Mouse (Mus musculus) cerebellum, adult 9-11 months (tissue): ENCODE measurements around the gene Ccdc57.

Experiments used
- DNase-seq: peaks from one replicate; pipeline ENCODE4 v3.0.0; 2022

The Ccdc57 gene

DNA sequence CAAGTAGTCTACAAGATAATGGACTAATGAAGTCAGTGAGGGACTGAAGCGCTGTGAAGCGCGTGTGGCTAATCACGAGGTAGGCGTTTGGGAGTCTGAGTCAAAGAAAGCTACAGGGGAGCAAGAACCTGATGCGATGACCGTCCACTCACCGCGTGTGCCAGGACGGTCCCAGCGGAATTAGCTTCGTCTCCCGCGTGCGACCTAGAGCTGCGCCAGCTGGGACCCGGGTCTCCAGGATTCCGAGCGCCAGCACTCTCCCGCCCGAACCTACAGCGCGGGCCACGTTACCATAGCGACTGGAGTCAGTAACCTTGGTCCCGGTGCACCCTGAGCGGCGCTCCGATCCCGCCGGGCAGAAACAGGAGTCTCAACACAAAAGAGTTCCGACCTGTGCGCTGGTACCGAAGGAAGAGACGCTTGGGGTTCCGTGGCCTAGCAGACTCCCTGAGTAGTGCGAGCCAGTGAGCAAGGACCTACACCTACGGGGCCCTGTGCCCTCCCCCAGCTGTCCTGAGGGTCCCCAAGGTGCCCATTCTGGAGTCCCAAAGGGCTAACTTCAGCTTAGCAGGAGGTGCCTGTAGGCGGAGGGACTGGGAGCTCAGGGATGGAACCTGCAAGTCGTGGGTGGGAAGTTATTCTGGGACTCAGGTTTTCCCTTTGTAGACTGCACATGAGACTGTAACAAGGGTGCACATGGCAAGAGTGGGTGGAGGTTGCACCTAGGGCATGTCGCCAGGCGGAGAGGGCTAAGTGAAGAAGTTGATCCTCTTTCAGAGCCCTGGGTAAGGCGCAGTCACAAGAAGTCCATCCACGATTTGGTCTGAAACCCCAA, at the start of gene Ccdc57:
TSS of gene Ccdc57 (minus strand) at position 309 of the 835 bp plus-strand sequence.
- peak; percentile 89 for DNase-seq

- DNase-seq, result no peak
These were observed 49.8 kb upstream of the Ccdc57 start for GRCm38 (mm10) chr11:120982459-120982858.

GRCm38 (mm10) chr11:120981661-120982060, 49.0 kb upstream of the Ccdc57 start:
- DNase-seq, result no peak

- no peak for DNase-seq
These were observed 47.9 kb upstream of the Ccdc57 start for GRCm38 (mm10) chr11:120980427-120981035.

- no peak for DNase-seq
These were observed 47.2 kb upstream of the Ccdc57 start for GRCm38 (mm10) chr11:120979711-120980426.

GRCm38 (mm10) chr11:120973318-120973717, 40.6 kb upstream of the Ccdc57 start:
- DNase-seq, result no peak

GRCm38 (mm10) chr11:120971237-120971636, 38.6 kb upstream of the Ccdc57 start:
- DNase-seq, result no peak

DNA sequence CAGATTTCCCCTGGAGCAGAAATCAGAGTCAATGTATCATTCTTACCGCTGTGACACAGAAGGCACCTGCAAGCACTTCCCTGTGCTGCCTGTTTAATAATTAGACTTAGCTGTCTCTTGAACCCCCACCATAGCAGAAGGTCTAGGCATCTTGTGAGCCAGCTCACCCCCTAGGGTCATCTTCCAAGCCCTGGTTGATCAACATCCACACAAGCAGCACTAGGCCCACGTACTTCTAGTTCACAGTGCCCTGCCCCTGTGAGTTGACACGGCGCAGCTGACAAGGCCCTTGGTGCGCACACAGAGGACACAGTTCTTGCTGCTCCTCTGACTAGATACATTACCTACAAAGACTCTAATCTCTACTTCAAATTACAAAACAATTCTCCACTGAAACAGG, 37.1 kb upstream of the Ccdc57 start:
- DNase-seq, result no peak

DNA sequence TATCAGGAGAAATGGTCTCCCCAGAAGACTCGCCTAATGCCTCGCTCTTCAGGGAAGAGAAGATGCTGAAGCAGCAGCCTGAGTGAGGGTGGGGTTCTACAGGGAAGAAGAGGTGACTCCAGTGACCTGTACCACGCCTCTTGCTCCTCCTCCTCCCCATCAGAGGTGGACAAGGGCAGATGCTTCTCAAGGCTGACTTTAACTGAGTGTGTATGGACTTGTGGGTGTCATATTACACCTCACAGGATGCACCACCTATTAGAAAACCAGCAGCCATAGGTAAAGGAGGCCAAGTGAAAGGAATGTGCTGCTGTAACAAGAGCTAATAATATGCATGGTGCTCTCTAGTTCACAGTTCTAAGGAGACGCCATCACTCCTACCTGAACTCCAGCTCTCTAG, 32.9 kb upstream of the Ccdc57 start:
- no peak for DNase-seq

GRCm38 (mm10) chr11:120964195-120965157, 31.8 kb upstream of the Ccdc57 start:
- no peak for DNase-seq

- DNase-seq, result no peak
These were observed 30.2 kb upstream of the Ccdc57 start for GRCm38 (mm10) chr11:120962909-120963308.

DNA sequence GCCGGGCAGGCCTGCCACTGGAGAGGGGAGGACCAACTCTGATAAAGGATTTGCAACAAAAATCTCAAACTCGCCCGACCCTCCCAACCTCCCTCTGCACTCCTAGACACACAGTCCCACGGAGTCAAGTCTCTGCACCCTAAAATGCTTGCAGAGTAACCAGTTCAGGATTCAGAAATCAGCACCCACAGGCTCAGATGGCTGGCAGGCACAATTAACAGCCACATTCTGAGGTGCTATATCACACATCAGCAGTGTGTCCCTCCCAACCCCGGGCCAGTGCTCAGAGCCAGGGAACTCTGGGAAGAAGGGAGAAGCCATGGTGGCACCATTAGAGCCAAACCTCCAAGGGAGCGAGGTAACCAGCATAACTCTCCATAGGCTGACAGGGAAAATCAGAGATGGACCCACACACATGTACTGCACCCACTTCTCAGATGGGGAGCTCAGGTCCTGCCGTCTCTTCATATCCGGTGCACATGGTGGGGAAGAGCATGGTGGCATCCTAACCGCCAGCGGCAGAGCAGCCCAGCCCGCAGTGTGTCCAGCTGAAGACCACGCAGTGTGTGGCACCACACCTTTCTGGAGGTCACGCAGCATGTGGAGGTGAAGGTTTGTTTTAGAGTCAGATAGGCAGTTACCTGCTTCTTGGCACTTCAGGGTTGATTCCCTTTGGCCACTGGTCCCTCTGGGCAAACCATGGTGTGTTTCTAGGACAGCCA, 29.5 kb upstream of the Ccdc57 start:
- no peak for DNase-seq

- DNase-seq, result no peak
These were observed 28.9 kb upstream of the Ccdc57 start for GRCm38 (mm10) chr11:120961594-120961993.

GRCm38 (mm10) chr11:120960248-120960647, 27.6 kb upstream of the Ccdc57 start:
- no peak for DNase-seq

GRCm38 (mm10) chr11:120959564-120959963, 26.9 kb upstream of the Ccdc57 start:
- no peak for DNase-seq

- no peak for DNase-seq
These were observed 26.4 kb upstream of the Ccdc57 start for GRCm38 (mm10) chr11:120959066-120959465.

DNA sequence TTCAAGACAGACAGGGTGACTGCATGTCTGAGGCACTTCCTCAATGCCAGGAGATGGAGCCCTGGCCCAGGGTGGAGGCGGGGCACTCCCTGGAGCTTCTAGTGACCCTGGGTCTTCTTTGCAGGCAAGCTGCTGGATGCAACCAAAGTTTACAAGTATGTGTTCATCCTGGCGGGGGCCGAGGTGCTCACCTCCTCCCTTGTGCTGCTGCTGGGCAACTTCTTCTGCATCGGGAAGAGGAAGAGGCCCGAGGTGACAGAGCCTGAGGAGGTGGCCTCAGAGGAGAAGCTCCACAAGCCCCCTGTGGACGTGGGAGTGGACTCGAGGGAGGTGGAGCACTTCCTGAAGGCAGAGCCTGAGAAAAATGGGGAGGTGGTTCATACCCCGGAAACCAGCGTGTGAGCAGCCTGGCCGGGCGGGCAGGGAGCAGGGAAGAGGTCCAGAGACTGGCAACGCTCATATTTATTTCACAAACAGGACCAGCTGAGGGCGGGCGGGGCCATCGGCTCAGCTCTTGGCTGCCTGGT, 25.1 kb upstream of the Ccdc57 start:
- DNase-seq, result no peak

GRCm38 (mm10) chr11:120957052-120957451, 24.4 kb upstream of the Ccdc57 start:
- DNase-seq, result no peak

DNA sequence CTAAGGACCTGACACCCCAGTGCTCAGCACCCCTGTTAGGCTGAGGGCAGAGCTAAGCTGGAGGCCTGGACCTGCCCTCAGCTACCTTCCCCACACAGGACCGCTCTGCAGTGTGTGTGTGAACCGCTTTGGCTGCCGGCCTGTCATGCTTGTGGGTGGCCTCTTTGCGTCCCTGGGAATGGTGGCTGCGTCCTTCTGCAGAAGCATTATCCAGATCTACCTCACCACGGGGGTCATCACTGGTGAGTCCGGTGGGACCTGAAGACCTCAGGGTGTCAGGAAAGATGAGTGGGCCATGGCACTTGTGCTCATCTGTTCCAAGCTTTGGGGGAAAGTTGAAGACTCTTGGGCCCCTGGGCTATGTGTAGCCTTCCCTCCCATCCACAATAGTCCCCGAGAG, 23.0 kb upstream of the Ccdc57 start:
- no peak for DNase-seq

- no peak for DNase-seq
These were observed 22.3 kb upstream of the Ccdc57 start for GRCm38 (mm10) chr11:120954936-120955335.
